Mouse (Mus musculus) adrenal gland, postnatal 25 days (tissue): Measurements from ENCODE around the gene Higd1a. TPM values are rescaled to one million over a fixed set of nuclear protein-coding genes. Genes with fewer than 3 reads are reported as not detected.

ENCODE experiments used
- DNase-seq: peaks from one replicate; pipeline ENCODE4 v3.0.0; 2021; ENCODE audit warnings: mixed read lengths
- total RNA-seq: library from RNA; stranded (reverse); gene quantifications from 2 replicates; pipeline ENCODE4 v1.2.3, GENCODE M21; 2021

The Higd1a gene
- total RNA-seq, 1 experiment from 2014 or later: 77.9 TPM

- DNase-seq: no peak
Measured at GRCm38 (mm10) chr9:121838008-121838407, 20.2 kb downstream of the Higd1a start.

- no peak for DNase-seq
Measured at GRCm38 (mm10) chr9:121833825-121834224, 24.3 kb downstream of the Higd1a start.

GRCm38 (mm10) chr9:121830956-121831293 is 27.2 kb downstream of the Higd1a start:
- peak; percentile 74 for DNase-seq

GRCm38 (mm10) chr9:121830243-121830955 is 27.8 kb downstream of the Higd1a start:
- DNase-seq: peak; percentile 64

- no peak for DNase-seq
Measured at GRCm38 (mm10) chr9:121829270-121829992, 28.7 kb downstream of the Higd1a start.

DNA sequence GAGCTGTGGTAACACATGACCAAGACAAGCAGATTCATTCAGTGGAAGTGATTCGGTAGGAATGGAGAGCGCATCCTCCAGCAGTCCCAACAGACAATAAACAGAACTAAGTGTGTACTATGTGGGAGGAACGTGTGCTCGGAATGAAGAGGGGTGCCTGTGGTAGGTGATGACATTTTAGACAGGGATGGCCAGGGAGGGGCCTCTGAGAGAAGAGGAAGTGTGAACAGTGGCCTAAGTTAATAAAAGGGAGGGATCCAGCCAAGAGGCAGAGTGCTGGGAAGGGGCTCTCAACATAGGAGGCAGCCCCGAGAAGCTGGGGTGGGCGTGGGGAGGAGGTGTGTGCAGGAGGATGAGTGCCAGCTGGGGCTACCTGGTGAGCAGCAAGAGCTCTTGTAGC is 29.8 kb downstream of the Higd1a start:
- no peak for DNase-seq

- no peak for DNase-seq
Measured at GRCm38 (mm10) chr9:121826356-121826755, 31.8 kb downstream of the Higd1a start.

GRCm38 (mm10) chr9:121823991-121824390 is 34.2 kb downstream of the Higd1a start:
- DNase-seq: no peak

GRCm38 (mm10) chr9:121823051-121823450 is 35.1 kb downstream of the Higd1a start:
- no peak for DNase-seq

- DNase-seq: no peak
Measured at GRCm38 (mm10) chr9:121822585-121822991, 35.6 kb downstream of the Higd1a start.

DNA sequence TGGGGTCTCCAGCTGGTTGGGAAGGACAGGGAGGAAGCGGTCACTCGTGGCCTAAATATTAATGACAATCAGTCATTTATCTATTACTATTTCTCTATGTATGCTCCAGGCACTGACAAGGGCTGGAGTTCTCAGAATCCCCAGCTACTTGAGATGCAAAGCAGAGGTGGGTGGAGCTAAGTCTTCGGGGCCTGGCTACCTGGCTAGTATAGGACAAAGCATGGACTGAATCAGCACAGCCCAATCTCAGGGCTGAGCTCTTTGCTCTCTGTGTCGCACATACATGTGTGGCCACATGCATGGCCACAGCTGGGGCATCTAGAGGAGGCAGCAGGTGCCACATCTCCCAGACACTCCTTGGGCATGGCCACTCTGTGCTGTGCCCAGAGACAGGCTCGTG is 37.4 kb downstream of the Higd1a start:
- no peak for DNase-seq

- no peak for DNase-seq
Measured at GRCm38 (mm10) chr9:121819771-121820471, 38.2 kb downstream of the Higd1a start.

DNA sequence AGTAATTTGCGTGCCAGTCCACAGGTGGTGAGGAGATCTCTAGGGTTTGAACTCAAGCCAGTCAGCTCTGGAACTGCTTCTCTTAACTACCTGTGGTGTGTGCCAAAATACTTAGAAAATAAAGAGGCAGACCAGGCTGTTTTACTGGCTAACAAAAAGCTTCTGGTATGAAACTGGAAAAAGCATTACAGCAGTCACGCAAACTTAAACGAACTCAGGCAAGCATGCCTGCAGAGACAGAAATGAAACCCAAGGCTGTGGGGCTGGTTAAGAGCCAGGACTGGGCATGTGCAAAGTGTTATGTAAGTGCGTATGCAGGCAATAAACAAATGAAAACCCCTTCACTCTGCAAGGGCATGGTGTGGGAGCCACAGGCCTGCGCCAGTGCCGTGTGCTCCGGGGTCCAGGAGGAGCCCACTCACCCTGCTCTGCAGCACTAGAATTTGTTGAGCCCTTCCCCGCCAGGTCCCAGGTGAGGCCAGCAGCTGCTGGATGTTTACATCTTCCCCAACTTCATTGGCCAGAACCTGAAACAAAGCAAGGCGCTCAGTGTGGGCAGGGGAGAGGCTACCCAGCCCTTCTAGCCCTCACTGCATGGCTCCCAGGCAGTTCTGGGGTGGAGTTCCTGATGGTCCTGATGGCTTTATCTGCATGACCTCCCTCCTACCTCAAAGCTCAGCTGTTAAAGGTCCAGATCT is 38.9 kb downstream of the Higd1a start:
- peak; percentile 37 for DNase-seq

DNA sequence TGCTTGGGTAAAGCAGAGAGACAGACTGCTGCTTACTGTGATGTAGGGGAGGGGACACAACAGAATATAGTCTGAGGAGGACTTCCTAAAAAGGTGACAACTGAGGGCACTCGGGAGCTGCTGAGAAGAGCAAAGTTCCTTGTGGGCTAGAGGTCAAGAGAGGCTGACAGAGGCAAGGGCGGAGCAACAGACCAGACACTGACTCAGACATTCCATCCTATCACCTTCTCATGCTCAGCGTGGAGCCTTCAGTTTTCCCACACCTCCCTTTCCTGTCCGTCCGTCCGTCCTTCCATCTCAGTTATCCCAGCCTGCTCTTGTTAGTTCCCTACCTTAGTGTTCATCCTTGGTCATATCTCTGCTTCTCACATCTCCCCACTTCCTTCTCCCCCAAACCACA is 43.0 kb downstream of the Higd1a start:
- no peak for DNase-seq

DNA sequence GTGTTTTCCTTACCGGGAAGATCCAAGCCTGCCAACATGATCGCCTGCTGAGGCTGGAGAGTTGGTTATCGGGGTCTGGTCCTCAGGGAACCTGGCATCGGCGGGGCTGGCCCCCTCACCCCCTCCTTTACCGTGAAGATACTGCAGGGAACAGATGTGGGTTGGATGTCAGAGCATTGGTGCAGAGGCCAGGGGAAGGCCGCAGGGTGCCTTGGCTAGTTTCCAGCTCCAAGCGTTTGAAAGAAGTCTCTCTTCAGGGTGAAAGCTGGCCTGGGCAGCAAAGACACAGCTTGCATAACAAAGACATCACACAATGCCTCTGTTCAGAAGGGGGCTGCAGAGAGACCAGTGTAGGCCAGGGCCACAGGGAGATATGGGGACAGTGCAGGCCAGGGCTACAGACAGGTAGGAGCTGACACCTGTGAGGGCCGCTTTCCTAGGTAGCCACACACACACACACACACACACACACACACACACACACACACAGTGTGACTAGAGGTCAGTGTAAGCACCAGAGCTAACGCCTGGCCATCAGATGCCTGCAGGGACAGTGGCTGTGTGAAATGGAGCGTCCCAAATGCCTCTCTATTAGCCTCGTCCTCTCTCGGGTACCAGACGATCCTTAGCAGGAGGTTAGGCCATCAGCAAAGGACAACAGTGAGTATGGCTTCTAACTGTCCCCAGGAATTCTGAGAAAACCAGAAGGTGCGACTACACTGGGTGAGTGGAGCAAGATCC is 47.9 kb downstream of the Higd1a start:
- DNase-seq: no peak

- DNase-seq: no peak
Measured at GRCm38 (mm10) chr9:121808511-121808910, 49.7 kb downstream of the Higd1a start.

GRCm38 (mm10) chr9:121807947-121808346 is 50.2 kb downstream of the Higd1a start:
- no peak for DNase-seq

GRCm38 (mm10) chr9:121807546-121807945 is 50.6 kb downstream of the Higd1a start:
- no peak for DNase-seq

GRCm38 (mm10) chr9:121802747-121803146 is 55.4 kb downstream of the Higd1a start:
- DNase-seq: no peak

DNA sequence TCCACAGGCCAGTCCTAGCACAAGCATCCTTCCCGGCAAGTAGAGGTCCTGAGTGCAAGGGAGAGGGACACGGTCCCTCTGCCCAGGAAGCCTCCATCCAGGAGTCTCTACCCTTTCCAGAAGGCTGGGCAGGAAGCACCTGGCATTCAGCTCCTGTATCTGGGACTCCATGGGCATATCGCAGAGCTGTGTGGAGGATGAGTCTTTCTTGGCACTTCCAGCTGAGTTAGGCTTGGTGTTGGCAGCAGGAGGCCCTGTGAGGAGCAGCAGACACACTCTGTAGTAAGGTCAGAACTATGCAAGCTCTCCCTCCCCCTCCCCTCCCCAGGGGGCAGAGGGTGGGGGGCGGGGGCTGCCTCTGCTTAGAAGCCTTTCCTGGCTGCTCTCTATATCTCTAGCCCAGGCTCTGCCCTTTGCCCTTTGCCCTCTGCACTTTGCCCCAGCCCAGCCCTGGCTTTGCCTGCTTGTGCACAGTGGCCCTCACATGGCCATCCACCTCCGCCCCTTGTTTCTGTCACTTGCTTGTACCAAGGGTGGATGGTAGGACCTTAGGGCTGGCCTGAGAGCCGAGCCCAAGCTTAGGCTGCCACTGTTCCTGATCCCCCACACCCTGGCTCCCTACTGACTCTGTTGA is 59.2 kb downstream of the Higd1a start:
- DNase-seq: no peak
